Mouse (Mus musculus) adrenal gland, adult (tissue): ENCODE results near the gene Rbm34.
"Not testable (repeated sequence)": the region's sequence is repeated elsewhere in the genome, so short reads cannot be mapped to it uniquely, and the experiment has no call there.

Experiments used
- DNase-seq, 2 experiments: peaks; one replicate each; pipeline ENCODE4 v3.0.0; 2022 to 2023; ENCODE audit warnings: low spot score in 1 of 2; ENCODE audit not compliant: inconsistent age in 2 of 2

Gene Rbm34

GRCm38 (mm10) chr8:126970579-126971313, at the start of gene Rbm34:
Gene Rbm34, minus strand, starts transcription at chr8:126971071.
- peak; percentile 93 to 98 for DNase-seq

- no peak for DNase-seq
Measured at GRCm38 (mm10) chr8:127011668-127012067, 40.8 kb upstream of the Rbm34 start.

- no peak for DNase-seq
Measured at GRCm38 (mm10) chr8:126994506-126994905, 23.6 kb upstream of the Rbm34 start.

GRCm38 (mm10) chr8:126989363-126990153, 18.7 kb upstream of the Rbm34 start:
- no peak for DNase-seq

- no peak for DNase-seq
Measured at GRCm38 (mm10) chr8:126988346-126989006, 17.6 kb upstream of the Rbm34 start.

GRCm38 (mm10) chr8:126986495-126986894, 15.6 kb upstream of the Rbm34 start:
- DNase-seq: peak; percentile 83 to 94

GRCm38 (mm10) chr8:126980046-126980445, 9.2 kb upstream of the Rbm34 start:
- no peak for DNase-seq

- peak; percentile 36 to 79 for DNase-seq
Measured at GRCm38 (mm10) chr8:126979091-126979920, 8.4 kb upstream of the Rbm34 start.

- DNase-seq: not testable (repeated sequence)
Measured at GRCm38 (mm10) chr8:126978535-126978934, 7.7 kb upstream of the Rbm34 start.

- DNase-seq: no peak
Measured at GRCm38 (mm10) chr8:126978028-126978427, 7.2 kb upstream of the Rbm34 start.

GRCm38 (mm10) chr8:126976608-126977348, 5.9 kb upstream of the Rbm34 start:
- DNase-seq: no peak

GRCm38 (mm10) chr8:126975706-126976105, 4.8 kb upstream of the Rbm34 start:
- DNase-seq: peak in 1 of 2 experiments; percentile 80

- DNase-seq: no peak
Measured at GRCm38 (mm10) chr8:126974511-126974910, 3.6 kb upstream of the Rbm34 start.

- no peak for DNase-seq
Measured at GRCm38 (mm10) chr8:126973686-126974265, 2.9 kb upstream of the Rbm34 start.

- DNase-seq: no peak
Measured at GRCm38 (mm10) chr8:126972649-126973048, 1.8 kb upstream of the Rbm34 start.

- no peak for DNase-seq
Measured at GRCm38 (mm10) chr8:126972102-126972501, 1.2 kb upstream of the Rbm34 start.

GRCm38 (mm10) chr8:126971314-126971664, 418 bp upstream of the Rbm34 start:
- DNase-seq: no peak

- DNase-seq: no peak
Measured at GRCm38 (mm10) chr8:126969546-126969945, 1.3 kb downstream of the Rbm34 start.

- no peak for DNase-seq
Measured at GRCm38 (mm10) chr8:126968107-126968506, 2.8 kb downstream of the Rbm34 start.

- DNase-seq: no peak
Measured at GRCm38 (mm10) chr8:126965246-126965645, 5.6 kb downstream of the Rbm34 start.
